Mouse (Mus musculus): ENCODE results near the gene Spint4. TPM values are rescaled to one million over a fixed set of nuclear protein-coding genes. Genes with fewer than 3 reads are reported as not detected.

The Spint4 gene
- polyA plus RNA-seq, 1 experiment from 2014 or later, result not detected

DNA sequence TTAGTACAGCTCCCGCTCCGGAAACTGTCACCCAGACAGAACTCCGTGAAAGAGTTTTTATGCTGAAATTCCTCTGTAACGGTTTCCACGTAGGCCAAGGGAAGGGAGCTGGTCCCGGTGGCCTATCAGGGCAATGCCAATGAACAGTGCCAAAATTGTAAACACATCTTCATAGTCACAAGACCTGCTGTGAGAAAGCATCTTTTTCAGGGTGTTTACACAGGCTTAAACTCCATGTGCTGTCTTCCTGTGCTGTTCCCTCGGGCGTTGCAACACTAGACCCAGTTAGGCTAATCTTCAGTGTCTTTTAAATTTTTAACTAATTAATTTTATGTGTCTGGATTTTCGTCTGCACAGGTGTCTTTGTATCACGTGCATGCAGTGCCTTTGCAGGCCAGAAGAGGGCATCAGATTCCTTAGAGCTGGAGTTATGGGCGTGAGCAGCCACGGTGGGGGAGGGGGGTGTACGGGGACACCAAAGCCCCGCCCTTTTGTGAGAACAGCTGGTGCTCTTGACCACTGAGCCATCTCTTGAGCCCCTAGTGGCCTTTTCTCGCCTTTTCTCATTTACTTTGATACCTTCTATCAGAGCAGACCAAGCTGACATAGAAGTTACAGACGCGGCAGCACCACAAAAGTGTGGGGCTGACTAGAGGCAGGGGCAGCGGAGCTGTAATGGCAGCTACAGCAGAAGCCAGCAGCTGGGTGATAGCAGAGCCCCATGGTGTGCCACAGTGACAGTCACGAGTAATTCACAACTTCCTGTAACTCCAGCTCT is 19.3 kb upstream of the Spint4 start:
- Histone ChIP-seq H3K4me2 (peak overlapping the region; percentile 38), H3K27ac (ENCODE audit: low read depth, low read length) (no peak overlapping the region), H3K9me3 (ENCODE audit: control insufficient read depth, low read length) (no peaks in the 10 kb centered on the region), H3K36me3 (ENCODE audit: control insufficient read depth, insufficient read depth, low read length) (no peaks in the 10 kb centered on the region), H3K4me3 (ENCODE audit: low read depth, low read length) (peak overlapping the region; percentile 10; the same call in 1 of the 2 replicates), H3K27me3 (ENCODE audit: control insufficient read depth, insufficient read depth, low read length) (no peaks in the 10 kb centered on the region), H3K4me1 (ENCODE audit: control insufficient read depth, insufficient read depth, low read length) (no peaks in the 10 kb centered on the region), H3K9ac (ENCODE audit: low read length) (no peak overlapping the region; the same call in 1 of the 2 replicates)
- WGBS, result 24% methylated on average over 19 of the region's 19 CpGs
- ATAC-seq (ENCODE audit: low FRiP score) (peak; percentile 81), DNase-seq (ENCODE audit: low spot score, missing footprints) (peak; percentile 96)

DNA sequence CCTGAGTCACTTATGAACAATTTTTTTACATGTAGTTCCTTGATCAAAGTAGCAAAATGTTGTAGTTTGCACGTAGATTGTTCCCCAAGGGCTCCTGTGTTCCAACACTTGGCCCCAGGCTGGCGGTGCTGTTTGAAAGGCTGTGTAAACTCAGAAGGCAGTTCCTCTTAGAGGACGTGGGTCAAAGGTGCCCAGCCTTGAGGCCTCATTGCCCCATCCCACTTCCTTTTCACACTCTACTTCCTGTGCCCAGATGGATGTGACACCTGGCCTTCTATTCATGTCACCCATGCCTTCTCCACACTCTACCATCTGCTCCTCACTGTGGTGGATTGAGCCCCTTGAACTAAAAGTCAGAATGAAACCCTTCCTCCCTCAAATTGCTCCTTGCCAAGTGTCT is 18.4 kb upstream of the Spint4 start:
- H3K4me1 ChIP-seq (ENCODE audit: control insufficient read depth, insufficient read depth, low read length), result no peaks in the 10 kb centered on the region
- ATAC-seq (ENCODE audit: low FRiP score) (no peak), DNase-seq (ENCODE audit: low spot score, missing footprints) (no peak)
- no peak overlapping the region for H3K9ac ChIP-seq (ENCODE audit: low read length)
- no peak overlapping the region for H3K4me3 ChIP-seq (ENCODE audit: low read depth, low read length)
- H3K27ac ChIP-seq (ENCODE audit: low read depth, low read length), result no peak overlapping the region
- no peaks in the 10 kb centered on the region for H3K36me3 ChIP-seq (ENCODE audit: control insufficient read depth, insufficient read depth, low read length)
- H3K4me2 ChIP-seq, result no peak overlapping the region
- H3K9me3 ChIP-seq (ENCODE audit: control insufficient read depth, low read length), result no peaks in the 10 kb centered on the region
- WGBS, result 62% methylated on average over 3 of the region's 3 CpGs
- H3K27me3 ChIP-seq (ENCODE audit: control insufficient read depth, insufficient read depth, low read length), result no peaks in the 10 kb centered on the region

DNA sequence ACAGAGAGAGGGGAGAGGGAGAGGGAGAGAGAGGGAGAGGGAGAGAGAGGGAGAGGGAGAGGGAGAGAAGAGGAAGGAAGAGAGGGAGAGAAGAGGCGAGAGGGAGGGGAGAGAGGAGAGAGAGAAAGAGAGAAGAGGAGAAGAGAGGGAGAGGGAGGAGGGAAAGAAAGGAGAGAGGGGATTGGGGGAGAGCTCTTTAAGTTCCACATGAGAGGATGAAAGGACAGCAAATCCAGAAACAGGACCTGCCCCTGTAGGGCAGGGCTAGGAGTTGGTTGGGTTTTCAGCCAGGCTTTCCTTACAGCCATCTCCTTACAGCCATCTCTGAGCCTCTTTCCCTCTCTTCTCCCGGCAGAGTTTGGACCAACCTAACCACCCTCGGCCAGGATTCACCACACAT is 13.5 kb upstream of the Spint4 start, which contains the start of gene Wfdc13:
Gene Wfdc13, plus strand, starts transcription at position 301 of the 400 bp plus-strand sequence.
- Histone ChIP-seq H3K4me3 (ENCODE audit: low read depth, low read length) (no peak within 1 kb of the TSS), H3K4me1 (ENCODE audit: control insufficient read depth, insufficient read depth, low read length) (no peaks in the 10 kb centered on the region), H3K9ac (ENCODE audit: low read length) (no peak within 1 kb of the TSS), H3K4me2 (no peak within 1 kb of the TSS), H3K27me3 (ENCODE audit: control insufficient read depth, insufficient read depth, low read length) (no peaks in the 10 kb centered on the region), H3K36me3 (ENCODE audit: control insufficient read depth, insufficient read depth, low read length) (no peaks in the 10 kb centered on the region), H3K27ac (ENCODE audit: low read depth, low read length) (no peak within 1 kb of the TSS), H3K9me3 (ENCODE audit: control insufficient read depth, low read length) (no peaks in the 10 kb centered on the region)
- no peak for ATAC-seq (ENCODE audit: low FRiP score)
- no peak for DNase-seq (ENCODE audit: low spot score, missing footprints)
- 63% methylated on average over 3 of the region's 3 CpGs for WGBS

DNA sequence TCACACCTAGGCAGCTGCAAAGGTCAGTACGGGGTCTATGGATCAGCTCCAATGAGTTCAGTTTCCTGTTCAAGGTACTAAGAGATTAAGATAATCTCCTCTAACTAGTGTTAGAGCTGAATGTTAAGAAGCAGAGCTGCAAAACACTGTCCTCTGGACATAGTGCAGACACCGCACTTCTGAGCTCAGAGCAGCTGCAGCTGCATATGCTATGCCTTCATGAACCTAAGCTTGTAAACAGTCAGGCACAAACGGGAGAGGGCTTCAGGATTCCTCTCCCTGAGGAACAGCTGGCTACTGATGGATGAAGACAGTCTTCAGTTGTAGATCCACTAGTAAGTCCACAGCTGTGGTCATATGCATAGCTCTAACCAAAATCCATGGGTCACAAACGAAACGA is 2.7 kb downstream of the Spint4 start:
- H3K36me3 ChIP-seq (ENCODE audit: control insufficient read depth, insufficient read depth, low read length), result no peaks in the 10 kb centered on the region
- 81% methylated on average over 5 of the region's 5 CpGs for WGBS
- no peak overlapping the region for H3K4me3 ChIP-seq (ENCODE audit: low read depth, low read length)
- no peak for ATAC-seq (ENCODE audit: low FRiP score)
- DNase-seq (ENCODE audit: low spot score, missing footprints), result no peak
- no peaks in the 10 kb centered on the region for H3K9me3 ChIP-seq (ENCODE audit: control insufficient read depth, low read length)
- H3K27me3 ChIP-seq (ENCODE audit: control insufficient read depth, insufficient read depth, low read length), result no peaks in the 10 kb centered on the region
- H3K4me1 ChIP-seq (ENCODE audit: control insufficient read depth, insufficient read depth, low read length), result no peaks in the 10 kb centered on the region
- no peak overlapping the region for H3K27ac ChIP-seq (ENCODE audit: low read depth, low read length)
- no peak overlapping the region for H3K4me2 ChIP-seq
- no peak overlapping the region for H3K9ac ChIP-seq (ENCODE audit: low read length)

DNA sequence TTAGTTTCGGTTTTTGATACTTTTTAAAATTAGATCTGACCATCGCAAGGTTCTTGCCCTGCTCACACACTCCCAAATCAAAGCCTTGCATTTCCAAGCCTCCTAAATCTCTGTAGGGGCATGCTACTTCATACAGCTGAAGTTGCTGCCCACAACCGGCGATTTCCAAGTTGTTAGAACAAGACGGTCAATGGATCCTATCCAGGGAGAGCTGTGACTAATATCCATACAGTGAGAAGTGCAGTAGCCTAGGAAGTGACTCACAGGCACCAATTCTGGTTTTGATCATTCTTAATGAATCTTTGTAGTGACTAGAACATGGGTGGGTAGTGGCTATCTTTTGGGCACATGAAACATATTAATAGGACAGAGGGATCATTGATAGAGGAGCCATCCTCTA is 3.5 kb downstream of the Spint4 start:
- Histone ChIP-seq H3K4me2 (no peak overlapping the region), H3K9ac (ENCODE audit: low read length) (no peak overlapping the region), H3K4me1 (ENCODE audit: control insufficient read depth, insufficient read depth, low read length) (no peaks in the 10 kb centered on the region), H3K36me3 (ENCODE audit: control insufficient read depth, insufficient read depth, low read length) (no peaks in the 10 kb centered on the region), H3K4me3 (ENCODE audit: low read depth, low read length) (no peak overlapping the region), H3K27ac (ENCODE audit: low read depth, low read length) (no peak overlapping the region), H3K9me3 (ENCODE audit: control insufficient read depth, low read length) (no peaks in the 10 kb centered on the region), H3K27me3 (ENCODE audit: control insufficient read depth, insufficient read depth, low read length) (no peaks in the 10 kb centered on the region)
- WGBS, result 92% methylated on average over 5 of the region's 5 CpGs
- DNase-seq (ENCODE audit: low spot score, missing footprints) (no peak), ATAC-seq (ENCODE audit: low FRiP score) (no peak)

DNA sequence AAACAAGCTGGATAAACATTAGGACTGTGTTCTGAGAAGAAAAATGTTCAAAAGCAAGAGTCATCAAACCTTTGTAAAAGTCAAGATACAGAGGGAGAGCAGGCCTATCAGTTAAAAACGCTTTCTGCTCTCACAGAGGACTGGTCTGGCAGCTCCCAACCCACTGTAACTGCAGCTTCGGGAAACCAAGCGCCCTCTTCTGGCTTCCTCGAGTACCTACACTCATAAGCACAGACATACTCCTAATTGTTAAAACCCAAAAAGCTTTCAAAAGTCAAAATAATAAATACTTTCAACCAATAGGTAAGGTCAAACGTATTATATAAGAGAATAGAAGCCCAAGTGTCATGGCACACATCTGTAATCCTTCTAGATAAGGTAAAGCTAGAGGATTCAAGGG is 5.9 kb downstream of the Spint4 start:
- Histone ChIP-seq H3K27me3 (ENCODE audit: control insufficient read depth, insufficient read depth, low read length) (no peaks in the 10 kb centered on the region), H3K4me2 (no peak overlapping the region), H3K4me1 (ENCODE audit: control insufficient read depth, insufficient read depth, low read length) (no peaks in the 10 kb centered on the region), H3K9ac (ENCODE audit: low read length) (no peak overlapping the region), H3K4me3 (ENCODE audit: low read depth, low read length) (no peak overlapping the region), H3K36me3 (ENCODE audit: control insufficient read depth, insufficient read depth, low read length) (no peaks in the 10 kb centered on the region), H3K27ac (ENCODE audit: low read depth, low read length) (no peak overlapping the region), H3K9me3 (ENCODE audit: control insufficient read depth, low read length) (no peaks in the 10 kb centered on the region)
- DNase-seq (ENCODE audit: low spot score, missing footprints) (no peak), ATAC-seq (ENCODE audit: low FRiP score) (no peak)
- WGBS, result 74% methylated on average over 5 of the region's 5 CpGs

DNA sequence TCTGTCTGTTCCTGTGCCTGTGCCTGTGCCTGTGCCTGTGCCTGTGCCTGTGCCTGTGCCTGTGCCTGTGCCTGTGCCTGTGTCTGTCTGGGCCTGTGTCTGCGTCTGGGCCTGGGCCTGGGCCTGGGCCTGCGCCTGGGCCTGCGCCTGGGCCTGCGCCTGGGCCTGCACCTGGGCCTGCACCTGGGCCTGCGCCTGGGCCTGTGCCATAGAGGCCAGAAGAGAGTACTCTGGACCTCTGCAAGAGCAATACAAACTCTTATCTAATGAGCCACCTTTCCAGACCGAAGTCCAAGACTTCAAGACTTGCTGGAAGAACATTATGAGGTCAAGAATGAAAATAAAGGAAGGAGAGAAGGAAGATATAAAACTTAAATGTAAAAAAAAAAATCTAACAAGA is 7.0 kb downstream of the Spint4 start:
- Histone ChIP-seq H3K9me3 (ENCODE audit: control insufficient read depth, low read length) (no peaks in the 10 kb centered on the region), H3K36me3 (ENCODE audit: control insufficient read depth, insufficient read depth, low read length) (no peaks in the 10 kb centered on the region), H3K27ac (ENCODE audit: low read depth, low read length) (no peak overlapping the region), H3K27me3 (ENCODE audit: control insufficient read depth, insufficient read depth, low read length) (no peaks in the 10 kb centered on the region), H3K4me2 (no peak overlapping the region), H3K4me1 (ENCODE audit: control insufficient read depth, insufficient read depth, low read length) (no peaks in the 10 kb centered on the region), H3K9ac (ENCODE audit: low read length) (no peak overlapping the region), H3K4me3 (ENCODE audit: low read depth, low read length) (no peak overlapping the region)
- 95% methylated on average over 6 of the region's 6 CpGs for WGBS
- no peak for ATAC-seq (ENCODE audit: low FRiP score)
- no peak for DNase-seq (ENCODE audit: low spot score, missing footprints)

DNA sequence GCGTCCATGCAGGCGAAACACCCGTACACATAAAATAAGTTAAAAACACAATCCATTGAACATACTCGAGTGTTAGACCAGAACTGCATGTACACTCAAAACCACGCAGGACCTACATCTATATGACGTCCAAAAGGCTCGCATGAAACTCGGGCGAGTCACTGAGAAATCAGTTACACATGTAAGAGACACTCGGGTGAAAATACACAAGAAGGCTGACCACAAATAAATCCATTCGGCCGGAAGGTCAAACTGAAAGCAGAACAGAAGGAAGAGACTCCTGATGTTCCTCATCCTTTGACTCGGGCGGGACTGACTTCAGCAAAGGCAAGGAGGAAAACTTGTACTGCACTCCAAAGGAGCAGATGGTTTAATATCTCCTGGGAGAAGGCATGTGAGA is 7.7 kb downstream of the Spint4 start:
- Histone ChIP-seq H3K36me3 (ENCODE audit: control insufficient read depth, insufficient read depth, low read length) (no peaks in the 10 kb centered on the region), H3K4me3 (ENCODE audit: low read depth, low read length) (no peak overlapping the region), H3K4me2 (no peak overlapping the region), H3K9me3 (ENCODE audit: control insufficient read depth, low read length) (no peaks in the 10 kb centered on the region), H3K27me3 (ENCODE audit: control insufficient read depth, insufficient read depth, low read length) (no peaks in the 10 kb centered on the region), H3K27ac (ENCODE audit: low read depth, low read length) (no peak overlapping the region), H3K9ac (ENCODE audit: low read length) (no peak overlapping the region), H3K4me1 (ENCODE audit: control insufficient read depth, insufficient read depth, low read length) (no peaks in the 10 kb centered on the region)
- 90% methylated on average over 14 of the region's 14 CpGs for WGBS
- no peak for ATAC-seq (ENCODE audit: low FRiP score)
- DNase-seq (ENCODE audit: low spot score, missing footprints), result no peak

DNA sequence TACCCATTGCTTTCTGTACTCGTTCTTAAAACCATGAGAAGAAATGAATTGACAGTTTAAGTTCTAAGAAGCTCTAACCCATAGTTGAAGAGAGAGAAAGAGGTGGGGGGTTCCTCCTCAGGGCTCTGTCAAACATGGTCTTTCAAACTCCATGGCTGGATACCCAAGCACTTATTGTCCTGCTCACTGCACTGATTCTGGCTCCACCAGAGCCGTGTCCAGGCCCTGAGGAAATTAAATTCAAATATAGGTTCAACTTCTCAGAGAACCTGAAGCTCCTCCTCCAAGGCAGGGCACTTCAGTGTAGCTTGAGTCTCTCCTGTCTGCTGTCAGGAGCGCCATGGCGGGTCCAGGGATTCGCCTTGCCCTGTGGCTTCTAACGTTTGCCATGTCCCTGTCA is 16.7 kb downstream of the Spint4 start, which contains the start of gene Spint5:
Gene Spint5, plus strand, starts transcription at position 301 of the 400 bp plus-strand sequence.
- H3K27ac ChIP-seq (ENCODE audit: low read depth, low read length), result no peak within 1 kb of the TSS
- H3K9me3 ChIP-seq (ENCODE audit: control insufficient read depth, low read length), result no peaks in the 10 kb centered on the region
- no peaks in the 10 kb centered on the region for H3K4me1 ChIP-seq (ENCODE audit: control insufficient read depth, insufficient read depth, low read length)
- H3K27me3 ChIP-seq (ENCODE audit: control insufficient read depth, insufficient read depth, low read length), result no peaks in the 10 kb centered on the region
- DNase-seq (ENCODE audit: low spot score, missing footprints), result no peak
- no peak within 1 kb of the TSS for H3K4me2 ChIP-seq
- H3K9ac ChIP-seq (ENCODE audit: low read length), result no peak within 1 kb of the TSS
- no peak within 1 kb of the TSS for H3K4me3 ChIP-seq (ENCODE audit: low read depth, low read length)
- no peak for ATAC-seq (ENCODE audit: low FRiP score)
- no peaks in the 10 kb centered on the region for H3K36me3 ChIP-seq (ENCODE audit: control insufficient read depth, insufficient read depth, low read length)
- 82% methylated on average over 6 of the region's 6 CpGs for WGBS
